Mouse (Mus musculus) forebrain, postnatal 0 days (tissue): Measurements from ENCODE around the gene Gpr179. TPM values are rescaled to one million over a fixed set of nuclear protein-coding genes. Genes with fewer than 3 reads are reported as not detected.

ENCODE experiments used
- ATAC-seq: fragments of 200-750 bp; cut with Nextera tagmentation; 2 replicates; pipeline ENCODE4 v1.8.0; 2017; ENCODE audit warnings: mild to moderate bottlenecking, moderate library complexity
- DNase-seq: peaks from one replicate; pipeline ENCODE4 v3.0.0-alpha.2; 2015
- H3K27ac ChIP-seq: fragments of 300-500 bp; sonication (generic); 2 replicates; pipeline ENCODE4 v1.5.1; 2014; ENCODE audit warnings: low read depth, mild to moderate bottlenecking, antibody characterized with exemption, low read length, moderate library complexity, mixed read lengths
- H3K27me3 ChIP-seq: fragments of 300-500 bp; sonication (generic); 2 replicates; pipeline ENCODE4 v1.6.1; 2014; ENCODE audit warnings: mild to moderate bottlenecking, low read length, mixed read lengths; ENCODE audit not compliant: insufficient read depth
- H3K36me3 ChIP-seq: fragments of 300-500 bp; sonication (generic); 2 replicates; pipeline ENCODE4 v1.6.1; 2014; ENCODE audit warnings: mild to moderate bottlenecking, moderate library complexity; ENCODE audit not compliant: insufficient read depth
- H3K4me1 ChIP-seq: fragments of 300-500 bp; sonication (generic); 2 replicates; pipeline ENCODE4 v1.6.1; 2014; ENCODE audit warnings: antibody characterized with exemption; ENCODE audit not compliant: insufficient read depth
- H3K4me2 ChIP-seq: fragments of 300-500 bp; sonication (generic); 2 replicates; pipeline ENCODE4 v1.6.1; 2014; ENCODE audit warnings: low read depth, mild to moderate bottlenecking, moderate library complexity
- H3K4me3 ChIP-seq: fragments of 300-500 bp; sonication (generic); 2 replicates; pipeline ENCODE4 v1.5.1; 2014; ENCODE audit warnings: low read depth, low read length, mixed read lengths
- H3K9ac ChIP-seq: fragments of 300-500 bp; sonication (generic); 2 replicates; pipeline ENCODE4 v1.6.1; 2014; ENCODE audit warnings: mild to moderate bottlenecking
- H3K9me3 ChIP-seq: fragments of 300-500 bp; sonication (generic); 2 replicates; pipeline ENCODE4 v1.6.1; 2016; ENCODE audit warnings: low read length
- CTCF ChIP-seq: sonication (generic); IDR thresholded peaks from 2 replicates; pipeline ENCODE4 v1.5.1; 2016; ENCODE audit warnings: antibody characterized with exemption, control low read depth, low read depth
- WGBS: fragments of 180-500 bp; shearing (Covaris S2); extraction: QIAGEN DNeasy Blood & Tissue Kit; methylation state at CpG from one replicate; pipeline ENCODE4 v1.1.7; 2014; 5-methylcytosine and 5-hydroxymethylcytosine counted together
- polyA plus RNA-seq: library from polyadenylated mRNA; unstranded; fragments of >200 nt; fragmentation: Nextera tagmentation; extraction: Ambion mirVana; gene quantifications from 2 replicates; pipeline ENCODE4 v1.2.1, GENCODE M21; 2015
- total RNA-seq: library from RNA; depleted of rRNA; stranded (reverse); fragments of >200 nt; gene quantifications from 2 replicates; pipeline ENCODE4 v1.2.3, GENCODE M21; 2014

Gpr179 gene
- total and polyA plus RNA-seq, 2 experiments from 2014 or later = 0.45 to 0.62 TPM

DNA sequence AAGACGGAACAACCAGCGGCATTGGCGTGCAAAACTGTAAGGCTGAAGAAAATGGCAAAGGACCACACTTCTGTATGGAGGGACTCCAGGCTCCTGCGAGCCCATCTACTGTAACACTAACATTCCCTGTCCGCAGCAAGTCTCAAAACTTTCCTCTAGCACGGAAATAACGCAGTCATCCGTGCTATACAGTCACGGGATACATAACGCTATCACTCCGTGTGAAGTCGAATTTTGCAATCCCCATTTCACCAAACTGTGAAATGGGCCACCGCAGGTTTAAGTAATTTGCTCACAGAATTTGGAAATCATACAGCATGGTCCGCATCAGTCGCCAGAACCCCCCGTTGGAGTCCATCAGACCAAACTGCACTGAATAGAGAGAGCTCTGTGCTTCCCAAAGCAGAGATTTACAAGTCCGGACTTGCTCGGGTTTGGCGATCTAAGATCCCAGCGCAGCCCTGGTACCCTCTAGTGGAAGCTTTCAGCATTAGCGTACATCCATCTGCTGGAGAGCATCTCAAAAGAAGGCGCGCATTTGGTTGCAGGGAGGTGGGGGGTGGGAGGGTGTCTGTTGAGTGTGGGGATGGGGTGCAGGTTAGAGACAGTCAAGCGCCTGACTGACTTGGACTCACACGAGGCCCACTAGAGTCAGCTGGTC lies 41.8 kb downstream of the Gpr179 start:
- under 1% methylated on average over 25 of the region's 25 CpGs for WGBS
- DNase-seq = peak; percentile 86
- H3K27me3 ChIP-seq = no peaks in the 10 kb centered on the region

DNA sequence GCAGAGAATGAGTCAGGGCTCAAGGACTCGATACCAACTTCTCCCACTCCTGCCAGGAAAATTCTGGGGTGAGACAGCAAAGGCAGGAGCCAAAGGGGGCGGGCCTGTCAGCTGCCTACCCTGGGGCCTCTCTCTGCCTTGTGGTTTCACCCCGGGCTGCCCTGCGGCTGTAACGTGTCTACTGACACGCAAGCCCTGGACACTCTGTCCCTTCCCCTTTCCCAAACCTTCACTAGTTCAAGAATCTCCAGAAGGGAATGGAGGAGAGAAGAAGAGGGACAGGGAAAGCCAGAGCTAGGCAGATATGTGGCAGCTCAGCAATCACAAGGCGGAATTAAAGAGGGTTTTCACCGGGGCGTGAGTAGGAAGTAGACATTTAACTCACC lies 42.4 kb downstream of the Gpr179 start:
- DNase-seq (no peak), ATAC-seq (0 out of 2 replicates have a peak, but pooled peaks have one; percentile 19)
- no peak for TF ChIP-seq CTCF
- H3K4me2 ChIP-seq = peak overlapping the region; percentile 64
- no peaks in the 10 kb centered on the region for H3K27me3 ChIP-seq
- no peak overlapping the region for H3K27ac ChIP-seq
- H3K9me3 ChIP-seq = no peaks in the 10 kb centered on the region
- peaks cover 5% of the 10 kb centered on the region for H3K4me1 ChIP-seq
- no peaks in the 10 kb centered on the region for H3K36me3 ChIP-seq
- 4% methylated on average over 9 of the region's 9 CpGs for WGBS
- peak overlapping the region; percentile 37 for H3K4me3 ChIP-seq
- H3K9ac ChIP-seq = peak overlapping the region; percentile 45

More for the DNA sequence above, 41.8 kb downstream of the Gpr179 start:
- H3K4me1 ChIP-seq = peaks cover 5% of the 10 kb centered on the region
- peak; percentile 90 for TF ChIP-seq CTCF
- no peaks in the 10 kb centered on the region for H3K36me3 ChIP-seq
- ATAC-seq = peak; percentile 85
- H3K4me3 ChIP-seq = peak overlapping the region; percentile 37
- no peaks in the 10 kb centered on the region for H3K9me3 ChIP-seq
- H3K9ac ChIP-seq = peak overlapping the region; percentile 45
- peak overlapping the region; percentile 64 for H3K4me2 ChIP-seq
- no peak overlapping the region for H3K27ac ChIP-seq

DNA sequence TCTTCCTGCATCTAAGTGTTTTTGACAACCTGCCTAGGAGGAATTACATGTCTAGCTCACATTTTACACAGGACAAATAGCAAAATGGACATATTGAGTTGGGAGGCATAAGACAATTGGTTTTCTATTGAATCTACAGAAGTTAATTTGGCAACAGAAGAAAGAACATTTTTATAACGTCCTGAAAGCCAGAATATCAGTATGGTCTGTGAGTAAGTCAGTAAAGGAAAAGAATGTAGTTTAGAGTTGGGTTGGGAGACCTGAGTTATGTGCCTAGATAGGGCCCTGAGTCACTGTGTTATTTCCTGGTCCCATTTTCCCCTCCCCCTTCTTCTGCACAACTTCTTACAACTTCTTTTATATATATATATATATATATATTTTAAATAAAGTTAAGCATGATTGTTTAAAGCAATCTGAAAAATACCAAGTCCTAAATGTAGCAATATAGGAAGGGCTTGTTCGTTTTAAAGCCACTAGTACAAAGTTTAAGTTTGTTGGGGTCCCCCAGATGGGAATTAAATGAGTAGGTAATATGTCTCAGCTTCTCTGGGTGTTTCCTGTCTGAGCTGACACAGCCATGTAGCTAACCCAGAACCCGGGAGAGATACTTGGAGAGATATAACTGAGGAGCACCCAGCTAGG lies 42.9 kb downstream of the Gpr179 start:
- no peak for TF ChIP-seq CTCF
- ATAC-seq (no peak), DNase-seq (no peak)
- Histone ChIP-seq H3K4me3 (no peak overlapping the region), H3K4me1 (peaks cover 5% of the 10 kb centered on the region), H3K9ac (no peak overlapping the region), H3K9me3 (no peaks in the 10 kb centered on the region), H3K27ac (no peak overlapping the region), H3K4me2 (peak overlapping the region; percentile 64), H3K36me3 (no peaks in the 10 kb centered on the region), H3K27me3 (no peaks in the 10 kb centered on the region)
- 50% methylated on average over 3 of the region's 3 CpGs for WGBS

DNA sequence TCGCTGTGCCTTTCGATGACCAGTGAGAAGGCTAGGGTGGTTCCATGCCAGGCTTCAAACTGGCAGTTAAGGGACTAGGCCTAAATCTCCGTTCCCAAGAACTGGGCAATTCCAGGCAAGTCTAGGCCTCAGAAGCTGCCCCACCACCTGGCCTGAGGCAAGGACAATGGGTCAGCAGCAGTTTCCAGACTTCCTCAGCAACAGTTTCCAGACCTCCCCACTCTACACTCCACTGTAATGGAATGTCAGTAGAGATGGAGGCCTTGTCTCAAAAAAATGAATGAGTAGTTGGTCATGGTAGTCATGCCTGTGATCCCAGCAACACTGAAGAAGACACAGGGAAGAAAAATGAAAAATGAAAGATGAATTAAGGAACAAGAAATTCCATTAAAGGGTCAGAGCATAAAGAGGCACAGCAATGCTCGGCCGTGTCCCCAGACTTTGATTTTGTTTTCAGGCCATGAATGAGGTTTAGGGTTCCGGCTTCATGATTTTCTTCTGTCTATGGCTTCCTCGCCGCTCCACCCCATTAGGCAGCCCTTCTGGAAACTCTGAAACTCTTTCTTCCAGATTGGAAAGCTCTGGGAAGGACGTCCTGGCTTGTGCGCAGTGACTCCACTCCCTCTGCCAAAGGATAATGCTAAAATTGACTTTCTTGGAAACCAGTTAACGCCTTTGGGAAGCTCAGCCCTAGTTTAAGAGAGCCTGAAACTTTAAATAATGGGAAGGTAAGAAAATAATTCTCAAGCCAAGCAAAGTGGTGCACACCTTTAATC lies 44.4 kb downstream of the Gpr179 start:
- peaks cover 5% of the 10 kb centered on the region for H3K4me1 ChIP-seq
- no peaks in the 10 kb centered on the region for H3K36me3 ChIP-seq
- ATAC-seq (no peak), DNase-seq (no peak)
- no peak overlapping the region for H3K9ac ChIP-seq
- H3K27me3 ChIP-seq = no peaks in the 10 kb centered on the region
- WGBS = 91% methylated on average over 11 of the region's 11 CpGs
- no peaks in the 10 kb centered on the region for H3K9me3 ChIP-seq
- H3K4me2 ChIP-seq = no peak overlapping the region
- H3K27ac ChIP-seq = no peak overlapping the region
- H3K4me3 ChIP-seq = no peak overlapping the region
- TF ChIP-seq CTCF = no peak

DNA sequence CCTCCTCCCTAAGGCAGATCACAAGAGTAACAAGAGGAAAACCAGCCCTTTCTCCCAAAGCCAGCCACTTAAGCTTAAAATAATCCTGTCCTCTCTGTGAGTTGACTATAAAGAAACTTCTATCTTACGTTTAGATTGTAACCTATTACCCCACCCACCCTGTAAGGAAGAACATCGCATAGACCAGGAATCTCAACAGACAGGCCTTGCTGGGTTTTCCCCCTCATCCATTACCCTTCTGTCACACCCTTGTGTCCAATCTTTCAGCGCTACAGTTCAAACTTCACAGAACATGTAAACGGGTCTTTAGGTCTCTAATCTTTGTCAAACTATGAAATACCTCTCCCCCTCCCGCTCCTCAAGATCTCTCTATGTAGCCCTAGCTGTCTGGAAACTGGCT lies 47.2 kb downstream of the Gpr179 start:
- no peak for TF ChIP-seq CTCF
- Histone ChIP-seq H3K4me3 (no peak overlapping the region), H3K4me2 (no peak overlapping the region), H3K4me1 (peaks cover 2% of the 10 kb centered on the region), H3K27me3 (no peaks in the 10 kb centered on the region), H3K9me3 (no peaks in the 10 kb centered on the region), H3K9ac (no peak overlapping the region), H3K27ac (no peak overlapping the region), H3K36me3 (no peaks in the 10 kb centered on the region)
- DNase-seq (no peak), ATAC-seq (no peak)
- 88% methylated on average over 5 of the region's 5 CpGs for WGBS

DNA sequence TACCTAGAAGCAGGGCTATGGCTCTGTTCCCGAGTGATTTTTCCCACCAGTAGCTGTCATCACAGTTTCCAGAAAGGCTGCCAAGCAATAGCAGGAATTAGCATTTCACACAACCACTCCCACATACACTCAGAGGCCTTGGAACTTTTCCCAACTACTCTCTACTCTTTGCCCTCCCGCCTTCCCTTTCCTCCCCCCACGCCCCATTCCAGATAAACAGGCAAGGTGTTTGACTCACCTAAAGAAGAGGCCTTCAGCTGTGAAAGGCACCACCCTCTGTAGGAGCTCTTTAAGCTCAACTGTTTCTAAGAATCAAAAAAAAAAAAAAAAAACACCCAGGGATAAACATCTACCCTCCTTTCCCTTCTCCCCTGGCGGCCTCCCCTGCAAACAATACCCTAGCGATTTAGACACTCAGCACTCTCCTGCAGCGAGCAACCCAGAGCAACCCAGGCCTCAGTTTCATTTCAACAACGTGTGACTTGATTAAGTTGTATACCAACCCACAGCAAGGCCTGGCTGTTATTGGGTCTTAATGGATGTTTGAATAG lies 49.6 kb downstream of the Gpr179 start:
- no peaks in the 10 kb centered on the region for H3K27me3 ChIP-seq
- H3K27ac ChIP-seq = peak overlapping the region; percentile 59
- TF ChIP-seq CTCF = no peak
- WGBS = 7% methylated on average over 7 of the region's 7 CpGs
- H3K4me1 ChIP-seq = no peaks in the 10 kb centered on the region
- no peak overlapping the region for H3K4me2 ChIP-seq
- DNase-seq (peak; percentile 35), ATAC-seq (no peak)
- no peak overlapping the region for H3K4me3 ChIP-seq
- H3K36me3 ChIP-seq = no peaks in the 10 kb centered on the region
- no peaks in the 10 kb centered on the region for H3K9me3 ChIP-seq
- no peak overlapping the region for H3K9ac ChIP-seq
